Mouse (Mus musculus) splenic B cell, adult 2 months (primary cell): ENCODE data around the gene Vrk3.
A peak's percentile ranks its signal among the peaks of the same experiment; 100 is the strongest.
"Not testable (repeated sequence)": the region's sequence is repeated elsewhere in the genome, so short reads cannot be mapped to it uniquely, and the experiment has no call there.

Experiments
- DNase-seq: peaks from one replicate; pipeline ENCODE4 v3.0.0-alpha.2; 2011; ENCODE audit warnings: low read depth, low spot score
- H3K27me3 ChIP-seq: 2 replicates; pipeline ENCODE4 v1.6.1; 2012; ENCODE audit warnings: mild to moderate bottlenecking, low read length, moderate library complexity, mixed read lengths; ENCODE audit not compliant: control insufficient read depth, poor library complexity, insufficient read depth, severe bottlenecking
- H3K36me3 ChIP-seq: 2 replicates; pipeline ENCODE4 v1.6.1; 2012; ENCODE audit warnings: mild to moderate bottlenecking, low read length, moderate library complexity, mixed read lengths; ENCODE audit not compliant: control insufficient read depth, poor library complexity, insufficient read depth, severe bottlenecking

Gene Vrk3

DNA sequence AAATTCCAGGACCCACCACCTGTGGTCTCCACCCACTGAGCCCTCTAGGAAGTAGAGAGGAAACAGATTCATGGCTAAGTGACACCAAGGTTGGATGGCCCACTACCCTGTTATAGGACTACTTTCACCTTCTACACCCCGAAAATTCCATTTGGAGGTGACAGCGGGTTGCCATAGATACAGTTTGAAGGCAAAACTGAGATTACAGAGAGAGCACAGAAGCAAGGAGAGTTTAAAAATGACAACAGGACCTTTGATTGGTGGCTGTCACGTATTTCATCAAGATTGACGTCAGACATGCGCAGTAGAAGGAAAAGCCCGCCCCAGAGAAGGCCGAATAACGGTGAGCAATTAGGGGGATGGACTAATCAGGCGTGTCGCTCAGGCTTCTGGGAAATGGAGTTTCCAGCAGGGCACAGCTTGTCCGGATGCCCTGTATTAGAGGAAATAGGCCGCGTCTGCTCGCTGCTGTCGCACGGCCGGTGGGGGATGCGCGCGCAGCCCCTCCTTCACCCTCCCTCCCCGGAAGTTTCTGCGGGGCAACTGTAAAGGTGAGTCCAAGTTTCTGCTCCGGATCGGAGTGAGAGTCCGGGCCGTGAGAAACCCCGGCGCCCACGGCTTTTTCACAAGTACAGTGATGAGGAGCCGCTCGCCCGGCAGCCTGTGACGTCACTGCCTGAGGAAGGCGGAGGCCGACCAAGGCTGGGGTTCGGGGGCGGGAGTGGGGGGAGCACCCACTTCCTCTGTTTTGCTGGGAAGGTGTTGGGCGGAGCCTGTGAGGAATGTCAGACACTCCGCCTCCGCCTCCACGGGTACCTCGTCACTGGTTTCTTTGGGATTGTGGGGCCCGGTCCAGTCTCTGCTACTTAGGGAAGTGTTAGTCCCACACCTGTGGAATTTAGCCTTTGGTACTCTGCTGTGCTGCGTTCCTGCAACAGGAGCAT lies at the start of gene Vrk3:
Vrk3 (plus strand) TSS at position 313 of the 944 bp plus-strand sequence.
- Histone ChIP-seq H3K27me3 (no peaks in the 10 kb centered on the region), H3K36me3 (no peaks in the 10 kb centered on the region)
- peak; percentile 98 for DNase-seq

DNA sequence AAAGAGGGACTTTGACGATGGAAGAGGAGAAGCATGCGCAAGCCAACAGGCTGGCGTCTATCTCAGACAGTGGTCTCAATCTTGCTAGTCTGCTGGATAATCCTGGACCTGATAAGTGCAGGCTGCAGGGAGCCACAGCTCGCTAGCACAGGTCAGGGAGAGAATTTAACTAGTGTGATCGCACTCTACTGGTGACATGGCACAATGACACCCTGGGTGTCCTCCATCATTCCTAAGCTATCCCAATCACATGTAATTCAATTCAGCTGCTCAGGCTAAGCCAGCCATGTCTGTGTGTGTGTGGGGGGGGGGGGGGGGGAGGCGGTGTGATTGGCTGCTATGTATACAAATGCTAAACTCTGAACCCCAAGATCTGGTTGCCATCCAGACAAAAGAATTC lies 46.3 kb upstream of the Vrk3 start:
- H3K36me3 ChIP-seq, result no peaks in the 10 kb centered on the region
- DNase-seq, result peak; percentile 28
- H3K27me3 ChIP-seq, result no peaks in the 10 kb centered on the region; the same call in 1 of the 2 replicates

DNA sequence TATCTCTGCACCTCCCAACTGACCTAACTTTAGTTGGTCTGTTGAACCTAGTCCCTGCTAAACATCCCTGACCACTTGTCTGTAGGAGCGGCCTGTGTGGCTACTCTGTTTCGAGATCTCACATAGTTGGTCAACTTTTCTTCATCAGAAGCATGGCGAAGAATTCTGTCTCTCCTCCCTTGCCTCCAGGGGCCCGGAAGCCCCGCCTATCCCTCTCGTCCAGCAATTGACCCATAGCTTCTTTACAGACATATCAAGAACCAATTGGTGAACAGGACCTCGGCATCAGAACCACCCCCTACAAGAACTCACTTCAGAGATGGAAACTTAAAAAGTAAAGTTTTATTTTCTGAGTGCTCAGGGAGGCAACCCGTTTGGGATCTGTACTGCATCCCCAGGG lies 45.2 kb upstream of the Vrk3 start:
- H3K36me3 ChIP-seq, result no peaks in the 10 kb centered on the region
- no peaks in the 10 kb centered on the region; the same call in 1 of the 2 replicates for H3K27me3 ChIP-seq
- DNase-seq, result no peak

DNA sequence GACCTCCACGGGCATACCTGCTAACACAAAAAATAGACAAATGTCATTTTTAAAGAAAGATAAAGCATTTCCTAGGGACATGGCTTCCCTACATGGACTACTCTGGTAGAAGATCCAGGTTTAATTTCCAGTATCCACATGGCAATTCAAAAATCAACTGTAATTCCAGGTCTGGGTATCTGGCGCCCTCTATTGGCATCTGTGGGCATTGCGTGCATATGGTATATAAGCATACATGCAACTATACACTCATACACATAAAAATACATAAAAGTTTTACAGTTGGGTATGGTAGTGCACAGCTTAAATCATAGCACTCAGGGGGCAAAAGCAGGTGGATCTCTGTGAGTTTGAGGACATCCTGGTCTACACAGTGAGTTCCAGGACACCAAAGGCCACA lies 43.9 kb upstream of the Vrk3 start:
- no peaks in the 10 kb centered on the region for H3K36me3 ChIP-seq
- no peaks in the 10 kb centered on the region; the same call in 1 of the 2 replicates for H3K27me3 ChIP-seq
- peak; percentile 34 for DNase-seq

GRCm38 (mm10) chr7:44705086-44705485 lies 43.1 kb upstream of the Vrk3 start:
- no peaks in the 10 kb centered on the region; the same call in 1 of the 2 replicates for H3K27me3 ChIP-seq
- H3K36me3 ChIP-seq, result no peaks in the 10 kb centered on the region
- DNase-seq, result no peak

DNA sequence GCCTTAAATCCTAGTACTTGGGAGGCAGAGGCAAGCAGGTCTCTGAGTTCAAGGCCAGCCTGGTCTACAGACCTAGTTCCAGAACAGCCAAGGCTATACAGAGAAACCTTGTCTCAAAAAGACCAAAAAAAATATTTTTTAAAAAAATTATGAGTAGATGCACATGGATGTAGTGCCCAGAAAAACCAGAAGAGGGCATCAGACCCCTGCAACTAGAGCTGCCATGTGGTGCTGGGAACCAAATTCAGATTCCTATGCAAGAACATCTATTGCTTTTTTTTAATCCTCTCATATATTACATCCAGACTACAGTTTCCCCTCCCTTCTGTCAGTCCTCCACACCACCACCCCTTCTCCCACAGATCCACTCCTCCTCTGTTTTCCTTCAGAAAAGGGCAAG lies 41.9 kb upstream of the Vrk3 start:
- no peaks in the 10 kb centered on the region for H3K36me3 ChIP-seq
- H3K27me3 ChIP-seq, result no peaks in the 10 kb centered on the region; the same call in 1 of the 2 replicates
- no peak for DNase-seq

GRCm38 (mm10) chr7:44707169-44707675 lies 41.0 kb upstream of the Vrk3 start:
- H3K36me3 ChIP-seq, result no peaks in the 10 kb centered on the region
- no peaks in the 10 kb centered on the region; the same call in 1 of the 2 replicates for H3K27me3 ChIP-seq
- DNase-seq, result no peak

DNA sequence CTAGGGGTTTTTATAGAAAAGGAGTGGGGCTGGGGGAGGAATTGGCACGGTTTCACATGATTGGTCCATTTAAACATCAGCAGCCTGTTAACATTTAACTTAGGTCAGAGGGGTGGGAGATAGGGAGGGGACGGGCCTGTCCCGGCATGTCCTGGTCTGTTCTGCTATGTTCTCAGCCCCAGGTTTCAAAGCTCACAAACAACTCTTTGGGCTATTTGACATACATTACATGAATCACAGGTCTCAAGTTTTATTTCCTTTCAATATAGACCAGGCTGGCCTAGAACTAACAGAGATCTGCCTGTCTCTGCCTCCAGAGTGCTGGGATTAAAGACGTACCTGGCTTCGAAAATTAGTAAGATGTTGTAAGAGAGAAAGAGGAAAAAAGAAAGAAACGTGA lies 40.1 kb upstream of the Vrk3 start:
- H3K36me3 ChIP-seq, H3K27me3 ChIP-seq, DNase-seq: not testable (repeated sequence)

DNA sequence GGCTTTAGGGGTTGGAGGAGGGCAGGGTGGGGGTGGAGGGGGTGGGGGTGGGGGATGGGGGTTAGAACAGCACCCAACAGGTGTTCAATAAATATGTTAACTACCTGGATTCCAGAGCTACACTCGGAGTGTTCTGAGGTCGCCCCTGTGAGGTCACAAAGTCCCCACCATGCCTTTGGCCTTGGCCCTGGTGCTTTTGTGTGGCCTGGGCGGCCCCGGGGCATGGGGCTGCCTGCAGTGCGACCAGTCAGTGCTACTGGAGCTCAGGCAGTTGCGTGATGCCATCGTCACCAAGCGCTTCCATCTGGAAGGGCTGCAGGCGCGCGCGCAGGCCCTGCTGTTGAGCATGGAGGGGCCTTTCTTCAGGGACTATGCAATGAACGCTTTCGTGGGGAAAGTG lies 39.6 kb upstream of the Vrk3 start, which contains the start of gene Izumo2:
Izumo2 (plus strand) TSS at position 169 of the 400 bp plus-strand sequence.
- H3K36me3 ChIP-seq, result no peaks in the 10 kb centered on the region

GRCm38 (mm10) chr7:44709881-44710280 lies 38.3 kb upstream of the Vrk3 start:
- Histone ChIP-seq H3K27me3 (no peaks in the 10 kb centered on the region), H3K36me3 (no peaks in the 10 kb centered on the region)
- DNase-seq, result no peak

More for the DNA sequence above, 39.6 kb upstream of the Vrk3 start, which contains the start of gene Izumo2:
- no peaks in the 10 kb centered on the region for H3K27me3 ChIP-seq
- DNase-seq, result no peak

GRCm38 (mm10) chr7:44722058-44722457 lies 26.2 kb upstream of the Vrk3 start:
- no peaks in the 10 kb centered on the region for H3K36me3 ChIP-seq
- H3K27me3 ChIP-seq, result no peaks in the 10 kb centered on the region
- DNase-seq, result no peak

DNA sequence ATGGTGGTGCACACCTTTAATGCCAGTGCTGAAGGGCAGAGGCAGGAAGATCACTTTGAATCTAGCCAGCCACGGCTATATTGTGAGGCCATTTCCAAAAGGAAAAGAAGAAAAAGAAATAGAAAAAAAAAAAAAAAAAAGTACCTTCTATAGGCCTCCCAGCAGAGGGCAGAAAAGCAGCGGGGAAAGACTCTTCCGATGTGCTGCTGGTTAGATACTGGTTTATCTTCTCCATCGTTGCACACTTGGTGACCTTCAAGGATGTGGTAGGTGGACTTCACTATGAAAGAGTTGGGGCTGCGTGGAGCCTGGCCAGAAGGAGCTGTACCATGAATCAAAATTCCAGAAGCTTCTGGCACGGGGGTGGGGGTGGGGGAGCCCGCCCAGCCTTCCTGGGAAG lies 23.9 kb upstream of the Vrk3 start:
- no peaks in the 10 kb centered on the region for H3K36me3 ChIP-seq
- DNase-seq, result peak; percentile 69
- no peaks in the 10 kb centered on the region for H3K27me3 ChIP-seq

DNA sequence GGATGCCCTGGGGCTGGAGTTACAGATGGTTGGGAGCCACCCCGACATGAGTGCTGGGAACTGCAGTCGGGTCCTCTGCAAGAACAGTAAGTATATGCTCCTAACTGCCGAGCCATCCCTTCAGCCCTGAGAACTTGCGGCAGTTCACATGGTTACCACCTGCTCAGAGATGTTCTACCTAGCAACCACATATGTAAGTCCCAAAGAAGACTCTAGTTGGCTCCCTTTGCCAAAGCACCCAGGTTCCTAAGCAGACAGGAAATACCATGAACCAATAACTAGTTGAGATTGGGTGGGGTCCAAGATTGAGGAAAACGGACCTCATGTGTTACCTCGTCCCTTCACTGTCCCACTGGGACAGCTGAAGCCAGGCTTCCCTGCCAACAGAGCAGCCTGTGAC lies 21.9 kb upstream of the Vrk3 start:
- no peaks in the 10 kb centered on the region for H3K27me3 ChIP-seq
- peak; percentile 87 for DNase-seq
- H3K36me3 ChIP-seq, result no peaks in the 10 kb centered on the region

GRCm38 (mm10) chr7:44727151-44727550 lies 21.1 kb upstream of the Vrk3 start:
- no peak for DNase-seq
- no peaks in the 10 kb centered on the region for H3K36me3 ChIP-seq
- no peaks in the 10 kb centered on the region for H3K27me3 ChIP-seq
